Mouse (Mus musculus): ENCODE data around the gene Ushbp1.
A peak's percentile ranks its signal among the peaks of the same experiment; 100 is the strongest.
"Not testable (repeated sequence)": the region's sequence is repeated elsewhere in the genome, so short reads cannot be mapped to it uniquely, and the experiment has no call there.

Gene Ushbp1

GRCm38 (mm10) chr8:71369040-71369718 is 26.4 kb downstream of the Ushbp1 start:
- DNase-seq (ENCODE audit: low spot score) = no peak

GRCm38 (mm10) chr8:71368366-71368765 is 27.2 kb downstream of the Ushbp1 start:
- no peak for DNase-seq (ENCODE audit: low spot score)

- no peak for DNase-seq (ENCODE audit: low spot score)
These were observed 27.9 kb downstream of the Ushbp1 start for GRCm38 (mm10) chr8:71367529-71368176.

GRCm38 (mm10) chr8:71366771-71367528 is 28.7 kb downstream of the Ushbp1 start, which contains the start of gene Use1:
Use1 (plus strand) TSS chr8:71366848.
- peak; percentile 88 for DNase-seq (ENCODE audit: low spot score)

- DNase-seq (ENCODE audit: low spot score) = no peak
These were observed 37.6 kb downstream of the Ushbp1 start for GRCm38 (mm10) chr8:71358026-71358425.

- DNase-seq (ENCODE audit: low spot score) = no peak
These were observed 44.1 kb downstream of the Ushbp1 start for GRCm38 (mm10) chr8:71351520-71351919.

GRCm38 (mm10) chr8:71351117-71351516 is 44.5 kb downstream of the Ushbp1 start:
- no peak for DNase-seq (ENCODE audit: low spot score)

- no peak for DNase-seq (ENCODE audit: low spot score)
These were observed 49.0 kb downstream of the Ushbp1 start for GRCm38 (mm10) chr8:71346581-71346980.

GRCm38 (mm10) chr8:71340625-71341024 is 55.0 kb downstream of the Ushbp1 start:
- peak; percentile 17 for DNase-seq (ENCODE audit: low spot score)

GRCm38 (mm10) chr8:71337834-71338233 is 57.8 kb downstream of the Ushbp1 start:
- DNase-seq (ENCODE audit: low spot score) = not testable (repeated sequence)
